Mouse (Mus musculus) forebrain, embryonic 14.5 days (tissue): Measurements from ENCODE around the gene Capn8. TPM values are rescaled to one million over a fixed set of nuclear protein-coding genes. Genes with fewer than 3 reads are reported as not detected.
"Not testable (repeated sequence)": the region's sequence is repeated elsewhere in the genome, so short reads cannot be mapped to it uniquely, and the experiment has no call there.

ENCODE experiments used
- ATAC-seq: fragments of 200-750 bp; cut with Nextera tagmentation; 2 replicates; pipeline ENCODE4 v1.8.0; 2017; ENCODE audit warnings: mild to moderate bottlenecking, moderate library complexity
- DNase-seq: peaks from one replicate; pipeline ENCODE4 v3.0.0-alpha.2; 2015; ENCODE audit warnings: low spot score
- H3K27ac ChIP-seq: fragments of 300-500 bp; sonication (generic); 2 replicates; pipeline ENCODE4 v1.5.1; 2014; ENCODE audit warnings: low read depth, mild to moderate bottlenecking, control low read depth, low read length, moderate library complexity
- H3K27me3 ChIP-seq: fragments of 300-500 bp; sonication (generic); replicated peaks from 2 replicates; pipeline ENCODE4 v1.6.1; 2014; ENCODE audit warnings: low read length, control low read depth, mixed read lengths; ENCODE audit not compliant: control insufficient read depth, insufficient read depth
- H3K36me3 ChIP-seq: fragments of 300-500 bp; sonication (generic); 2 replicates; pipeline ENCODE4 v1.6.1; 2014; ENCODE audit warnings: low read length, control low read depth; ENCODE audit not compliant: control insufficient read depth, insufficient read depth
- H3K4me1 ChIP-seq: fragments of 300-500 bp; sonication (generic); 2 replicates; pipeline ENCODE4 v1.6.1; 2014; ENCODE audit warnings: antibody characterized with exemption, low read length, control low read depth; ENCODE audit not compliant: control insufficient read depth, insufficient read depth
- H3K4me2 ChIP-seq: fragments of 300-500 bp; sonication (generic); 2 replicates; pipeline ENCODE4 v1.6.1; 2014; ENCODE audit warnings: mild to moderate bottlenecking, control low read depth, low read length
- H3K4me3 ChIP-seq: fragments of 300-500 bp; sonication (generic); 2 replicates; pipeline ENCODE4 v1.5.1; 2014; ENCODE audit warnings: low read depth, low read length, control low read depth
- H3K9ac ChIP-seq: fragments of 300-500 bp; sonication (generic); 2 replicates; pipeline ENCODE4 v1.6.1; 2014; ENCODE audit warnings: mild to moderate bottlenecking, low read length, control low read depth, moderate library complexity
- H3K9me3 ChIP-seq: fragments of 300-500 bp; sonication (generic); replicated peaks from 2 replicates; pipeline ENCODE4 v1.6.1; 2016; ENCODE audit warnings: low read length, control low read depth, mixed read lengths; ENCODE audit not compliant: control insufficient read depth
- WGBS: fragments of 180-500 bp; shearing (Covaris S2); extraction: QIAGEN DNeasy Blood & Tissue Kit; methylation state at CpG from one replicate; pipeline ENCODE4 v1.1.7; 2014; 5-methylcytosine and 5-hydroxymethylcytosine counted together
- polyA plus RNA-seq: library from polyadenylated mRNA; unstranded; fragments of >200 nt; fragmentation: Nextera tagmentation; extraction: Ambion mirVana; gene quantifications from 2 replicates; pipeline ENCODE4 v1.2.1, GENCODE M21; 2014

Capn8 gene
- polyA plus RNA-seq, 1 experiment from 2014 or later: 0.06 TPM

DNA sequence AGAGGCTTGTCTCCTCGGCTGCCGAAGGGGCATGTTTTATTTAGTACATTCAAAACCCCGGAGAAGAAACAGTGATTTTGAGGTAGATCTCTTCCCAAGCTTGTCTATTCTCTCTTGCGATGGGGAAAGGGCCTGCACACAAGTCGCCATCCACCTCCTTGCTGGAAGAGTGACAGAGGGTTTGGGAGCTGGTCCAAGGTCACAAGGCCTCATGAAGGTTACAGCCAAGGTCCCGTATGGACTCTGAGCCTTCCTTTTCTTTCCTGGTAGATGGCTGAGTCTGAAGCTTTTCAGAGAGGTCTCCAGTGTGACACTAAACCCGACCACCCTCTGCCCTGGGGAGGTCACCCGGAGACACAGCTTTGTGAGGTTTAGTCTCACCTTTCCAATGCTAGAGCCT lies 56.4 kb downstream of the Capn8 start:
- DNase-seq: no peak
- Histone ChIP-seq H3K27me3 (0 out of 2 replicates have a peak, but pooled peaks cover 2% of the 10 kb centered on the region), H3K36me3 (no peaks in the 10 kb centered on the region), H3K27ac (no peak overlapping the region), H3K4me1 (peaks cover 9% of the 10 kb centered on the region), H3K9ac (no peak overlapping the region), H3K9me3 (no peaks in the 10 kb centered on the region), H3K4me2 (no peak overlapping the region), H3K4me3 (no peak overlapping the region)
- WGBS: 94% methylated on average over 8 of the region's 8 CpGs
- no peak for ATAC-seq

DNA sequence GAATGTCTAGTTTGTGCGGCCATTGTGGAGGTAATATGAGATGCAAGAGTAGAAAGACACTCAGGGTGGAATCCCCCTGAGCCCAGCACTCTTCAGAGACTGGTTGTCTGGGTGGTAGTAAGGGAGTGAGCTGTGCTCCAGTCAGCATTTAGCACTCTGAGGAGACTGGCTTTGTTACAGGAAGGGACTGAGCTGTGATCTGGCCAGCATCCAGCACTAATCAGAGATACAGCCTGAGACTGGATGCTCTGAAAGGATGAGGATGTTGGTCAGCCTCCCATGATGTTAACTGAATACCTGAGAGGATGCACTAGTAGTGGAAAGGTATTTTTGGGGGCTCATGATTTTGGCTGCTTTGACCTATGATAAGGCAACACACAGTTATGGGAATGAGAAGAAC lies 61.4 kb downstream of the Capn8 start:
- H3K9ac ChIP-seq: no peak overlapping the region
- H3K27me3 ChIP-seq: no peaks in the 10 kb centered on the region
- 78% methylated on average over 1 of the region's 1 CpGs for WGBS
- H3K4me2 ChIP-seq: no peak overlapping the region
- ATAC-seq (no peak), DNase-seq (peak; percentile 44)
- no peaks in the 10 kb centered on the region for H3K36me3 ChIP-seq
- H3K4me3 ChIP-seq: no peak overlapping the region
- H3K4me1 ChIP-seq: no peaks in the 10 kb centered on the region
- H3K27ac ChIP-seq: no peak overlapping the region
- no peaks in the 10 kb centered on the region for H3K9me3 ChIP-seq

DNA sequence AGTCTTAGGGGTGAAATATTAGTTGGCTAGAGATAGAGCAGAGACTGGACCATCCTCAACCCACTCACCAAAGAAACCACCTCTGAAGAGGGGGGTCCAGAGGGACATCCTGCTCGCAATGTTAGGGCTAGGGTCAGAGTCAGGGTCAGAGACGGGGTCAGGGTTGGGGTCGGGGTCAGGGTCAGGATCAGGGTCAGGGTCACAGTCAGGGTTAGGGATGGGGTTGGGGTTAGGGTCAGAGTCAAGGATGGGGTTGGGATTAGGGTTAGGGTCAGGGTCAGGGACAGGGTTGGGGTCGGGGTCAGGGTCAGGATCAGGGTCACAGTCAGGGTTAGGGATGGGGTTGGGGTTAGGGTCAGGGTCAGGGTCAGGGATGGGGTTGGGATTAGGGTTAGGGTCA lies 64.4 kb downstream of the Capn8 start:
- H3K4me2 ChIP-seq: no peak overlapping the region
- H3K4me3 ChIP-seq: no peak overlapping the region
- no peaks in the 10 kb centered on the region for H3K36me3 ChIP-seq
- no peaks in the 10 kb centered on the region for H3K9me3 ChIP-seq
- H3K4me1 ChIP-seq: no peaks in the 10 kb centered on the region
- WGBS: 95% methylated on average over 4 of the region's 4 CpGs
- DNase-seq (no peak), ATAC-seq (no peak)
- no peaks in the 10 kb centered on the region for H3K27me3 ChIP-seq
- no peak overlapping the region for H3K27ac ChIP-seq
- no peak overlapping the region for H3K9ac ChIP-seq

DNA sequence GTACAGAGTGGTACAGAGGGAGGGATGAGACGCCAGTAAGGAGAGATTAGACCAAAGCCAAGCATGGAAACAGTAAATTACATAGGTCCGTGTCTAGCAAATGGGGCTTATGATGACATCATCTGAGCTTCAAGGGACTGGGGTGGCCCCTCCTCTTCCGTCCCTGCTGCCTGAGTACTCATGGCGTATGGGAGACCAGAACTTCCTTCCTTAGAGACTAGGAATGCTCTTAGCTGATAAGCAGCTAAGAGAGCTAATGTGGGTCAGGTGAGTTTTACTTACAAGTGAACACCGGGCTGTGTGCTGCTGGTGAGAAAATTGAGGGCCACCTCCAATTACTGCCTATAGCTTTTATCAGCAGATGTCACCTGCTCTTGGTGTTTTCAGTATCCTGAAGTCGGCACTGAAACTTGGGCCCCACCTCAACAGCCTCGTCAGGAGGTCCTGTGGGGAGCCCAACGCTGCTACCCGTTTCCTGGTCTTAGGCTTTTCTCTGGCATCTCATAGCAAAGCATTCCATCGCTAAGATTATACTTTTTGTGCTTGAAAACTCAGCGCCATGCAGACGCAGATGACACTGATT lies 69.0 kb downstream of the Capn8 start:
- 86% methylated on average over 12 of the region's 12 CpGs for WGBS
- Histone ChIP-seq H3K4me1 (no peaks in the 10 kb centered on the region; the same call in 1 of the 2 replicates), H3K36me3 (no peaks in the 10 kb centered on the region), H3K4me3 (no peak overlapping the region), H3K9ac (no peak overlapping the region), H3K27ac (no peak overlapping the region), H3K4me2 (no peak overlapping the region), H3K9me3 (no peaks in the 10 kb centered on the region), H3K27me3 (no peaks in the 10 kb centered on the region)
- ATAC-seq: no peak
- DNase-seq: no peak

DNA sequence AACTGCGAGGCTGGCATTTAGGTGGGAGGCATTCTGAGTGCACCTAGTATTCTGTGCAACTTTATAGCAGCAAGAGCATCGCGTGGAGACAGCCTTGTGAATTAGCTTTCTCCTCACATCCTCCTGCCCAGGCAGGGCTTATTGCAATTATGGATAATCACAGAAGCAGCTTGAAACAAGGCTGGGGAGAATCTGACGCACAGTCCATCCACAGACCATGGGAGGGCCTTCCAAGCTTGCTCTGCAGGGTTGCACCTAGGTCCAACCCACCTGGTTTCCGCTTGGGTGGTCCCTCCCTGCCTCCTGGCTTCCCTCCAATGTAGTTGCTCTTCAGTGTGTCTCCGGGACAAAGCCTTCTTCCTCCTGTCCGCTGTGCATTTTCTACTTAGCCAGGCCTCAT lies 74.2 kb downstream of the Capn8 start:
- peak; percentile 67 for ATAC-seq

DNA sequence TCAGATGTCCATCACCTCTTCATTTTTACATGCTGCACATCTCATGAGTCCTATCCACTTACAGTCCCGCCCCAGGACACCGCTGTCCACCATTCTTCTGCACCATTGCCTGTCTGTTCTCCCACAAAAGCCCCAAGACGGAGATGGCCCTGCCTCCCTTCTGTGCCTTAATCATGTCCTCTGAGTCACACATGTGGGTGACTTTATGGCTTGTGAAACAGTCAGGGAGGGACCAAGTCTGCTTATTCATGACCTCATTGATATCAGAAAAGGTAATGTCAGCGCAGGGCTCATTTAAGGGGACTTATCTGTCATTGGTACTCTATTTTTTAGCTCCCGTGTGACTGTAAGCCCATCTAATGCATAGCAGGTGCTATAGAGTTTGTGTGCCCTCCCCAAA lies 74.6 kb downstream of the Capn8 start:
- Histone ChIP-seq H3K9ac (no peak overlapping the region), H3K27me3 (no peaks in the 10 kb centered on the region), H3K4me2 (no peak overlapping the region), H3K36me3 (no peaks in the 10 kb centered on the region), H3K4me3 (no peak overlapping the region), H3K4me1 (peaks cover 10% of the 10 kb centered on the region; the same call in 1 of the 2 replicates), H3K27ac (no peak overlapping the region), H3K9me3 (no peaks in the 10 kb centered on the region)
- DNase-seq: no peak
- ATAC-seq: no peak
- 85% methylated on average over 5 of the region's 5 CpGs for WGBS

More for the DNA sequence above, 74.2 kb downstream of the Capn8 start:
- Histone ChIP-seq H3K9me3 (no peaks in the 10 kb centered on the region), H3K4me3 (no peak overlapping the region), H3K27ac (no peak overlapping the region), H3K36me3 (no peaks in the 10 kb centered on the region), H3K4me2 (no peak overlapping the region), H3K9ac (no peak overlapping the region), H3K27me3 (no peaks in the 10 kb centered on the region), H3K4me1 (peaks cover 10% of the 10 kb centered on the region; the same call in 1 of the 2 replicates)
- peak; percentile 33 for DNase-seq
- WGBS: 39% methylated on average over 7 of the region's 7 CpGs

DNA sequence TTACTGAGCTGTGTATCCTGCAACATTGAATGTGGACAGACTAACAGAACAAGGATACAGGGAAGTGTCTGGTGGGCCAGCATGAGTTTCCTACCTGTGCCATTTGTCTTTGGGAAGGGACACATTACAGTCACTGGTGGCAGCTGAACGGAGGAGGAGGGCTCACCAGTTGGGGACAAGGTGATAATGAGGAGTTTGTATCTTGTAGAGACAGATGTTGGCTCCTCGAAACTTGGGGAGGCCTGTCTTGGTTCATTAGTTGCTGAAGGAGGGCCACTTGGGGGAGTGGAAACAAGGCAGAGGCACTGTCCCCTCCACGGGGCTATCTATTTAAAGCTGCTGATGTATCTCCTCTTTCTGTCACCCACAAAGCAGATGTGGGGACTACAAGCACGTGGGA lies 75.3 kb downstream of the Capn8 start:
- H3K27ac ChIP-seq: no peak overlapping the region
- H3K4me3 ChIP-seq: no peak overlapping the region
- no peaks in the 10 kb centered on the region for H3K9me3 ChIP-seq
- no peaks in the 10 kb centered on the region for H3K36me3 ChIP-seq
- no peak overlapping the region for H3K4me2 ChIP-seq
- H3K27me3 ChIP-seq: no peaks in the 10 kb centered on the region
- WGBS: 73% methylated on average over 4 of the region's 4 CpGs
- DNase-seq: no peak
- H3K4me1 ChIP-seq: peaks cover 10% of the 10 kb centered on the region; the same call in 1 of the 2 replicates
- no peak overlapping the region for H3K9ac ChIP-seq
- no peak for ATAC-seq

DNA sequence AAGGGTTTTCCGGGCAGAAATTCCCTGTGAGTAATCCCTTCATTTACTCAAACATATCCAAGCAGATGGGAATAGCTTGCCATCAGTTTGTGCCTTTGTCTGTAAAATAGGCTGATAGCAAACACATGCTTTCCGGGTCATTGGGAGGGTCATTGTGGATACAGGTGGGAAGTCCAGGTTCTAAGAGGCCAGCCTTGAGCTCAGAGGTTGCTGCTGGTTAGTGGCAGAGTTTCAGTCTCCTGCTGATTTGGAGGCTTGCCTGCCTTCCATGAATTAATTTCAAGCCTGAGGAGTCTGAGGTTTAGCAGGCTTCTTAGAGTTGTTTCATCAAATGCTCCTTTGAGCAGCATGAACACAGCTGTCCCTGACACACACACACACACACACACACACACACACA lies 78.0 kb downstream of the Capn8 start:
- 42% methylated on average over 2 of the region's 2 CpGs for WGBS
- H3K9ac ChIP-seq: no peak overlapping the region
- no peaks in the 10 kb centered on the region for H3K36me3 ChIP-seq
- H3K9me3 ChIP-seq: no peaks in the 10 kb centered on the region
- H3K27me3 ChIP-seq: no peaks in the 10 kb centered on the region
- no peak overlapping the region for H3K4me2 ChIP-seq
- no peak for DNase-seq
- ATAC-seq: no peak
- H3K4me1 ChIP-seq: peaks cover 10% of the 10 kb centered on the region; the same call in 1 of the 2 replicates
- H3K27ac ChIP-seq: no peak overlapping the region; the same call in 1 of the 2 replicates
- no peak overlapping the region for H3K4me3 ChIP-seq

DNA sequence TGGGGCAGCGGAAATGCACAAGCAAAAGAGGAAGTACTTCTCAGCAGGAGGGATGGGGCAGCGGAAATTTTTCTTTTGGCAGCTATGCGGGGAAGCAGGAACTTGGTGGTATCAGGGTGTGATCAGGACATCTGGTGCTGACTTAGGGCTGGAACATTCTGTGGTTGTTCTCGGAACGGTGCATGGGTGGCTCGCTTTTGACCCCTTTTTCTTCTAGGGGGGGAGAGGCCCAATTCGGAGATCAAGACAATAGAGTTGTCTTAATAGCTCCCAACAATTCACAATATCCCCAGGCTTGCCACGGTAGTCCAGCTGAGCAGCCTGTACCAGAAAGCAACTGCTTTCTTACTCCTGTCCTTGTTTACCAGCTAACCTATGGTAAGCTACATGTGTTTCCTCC lies 79.6 kb downstream of the Capn8 start:
- H3K36me3 ChIP-seq, H3K27me3 ChIP-seq, H3K9me3 ChIP-seq, H3K4me2 ChIP-seq, DNase-seq, H3K4me3 ChIP-seq, H3K9ac ChIP-seq, H3K27ac ChIP-seq, ATAC-seq, H3K4me1 ChIP-seq: not testable (repeated sequence)
- 77% methylated on average over 8 of the region's 8 CpGs for WGBS
